Mouse (Mus musculus) ovary, postnatal 14 days (tissue): Measurements from ENCODE around the gene Odf4.

ENCODE experiments used
- DNase-seq: peaks from one replicate; pipeline ENCODE4 v3.0.0; 2022; ENCODE audit warnings: low spot score

The Odf4 gene

DNA sequence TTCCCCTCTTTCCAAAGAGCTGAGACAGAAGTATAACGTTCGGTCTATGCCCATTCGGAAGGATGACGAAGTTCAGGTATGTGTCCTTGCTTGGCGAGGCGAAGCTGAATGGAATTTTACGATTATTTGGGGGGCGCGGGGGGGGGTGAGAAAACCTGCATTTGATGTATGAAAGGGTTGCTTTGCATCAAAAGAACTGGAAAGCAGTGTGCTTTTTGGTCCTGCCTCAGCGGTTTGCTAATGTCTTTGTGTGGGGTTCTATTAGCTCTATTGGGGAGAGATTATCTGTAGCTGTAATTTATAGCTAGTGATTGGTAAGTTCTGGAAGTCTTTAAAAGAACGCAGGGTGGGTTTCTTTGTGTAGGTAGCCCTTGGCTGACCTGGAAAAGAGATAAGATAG, 24.5 kb downstream of the Odf4 start:
- DNase-seq, result no peak

DNA sequence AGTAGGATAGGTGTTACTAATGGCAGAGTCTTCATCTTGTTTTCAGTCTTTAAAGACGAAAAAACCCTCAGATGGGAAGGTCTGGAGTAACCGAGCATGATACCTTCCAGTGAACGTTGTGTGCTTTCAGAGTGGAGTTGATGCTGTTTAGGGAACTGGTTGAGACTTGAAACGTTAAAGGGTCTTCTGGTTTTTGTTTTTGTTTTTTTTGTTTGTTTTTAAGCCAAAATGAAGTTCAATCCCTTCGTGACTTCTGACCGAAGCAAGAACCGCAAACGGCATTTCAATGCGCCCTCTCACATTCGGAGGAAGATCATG, 24.9 kb downstream of the Odf4 start:
- DNase-seq, result no peak

DNA sequence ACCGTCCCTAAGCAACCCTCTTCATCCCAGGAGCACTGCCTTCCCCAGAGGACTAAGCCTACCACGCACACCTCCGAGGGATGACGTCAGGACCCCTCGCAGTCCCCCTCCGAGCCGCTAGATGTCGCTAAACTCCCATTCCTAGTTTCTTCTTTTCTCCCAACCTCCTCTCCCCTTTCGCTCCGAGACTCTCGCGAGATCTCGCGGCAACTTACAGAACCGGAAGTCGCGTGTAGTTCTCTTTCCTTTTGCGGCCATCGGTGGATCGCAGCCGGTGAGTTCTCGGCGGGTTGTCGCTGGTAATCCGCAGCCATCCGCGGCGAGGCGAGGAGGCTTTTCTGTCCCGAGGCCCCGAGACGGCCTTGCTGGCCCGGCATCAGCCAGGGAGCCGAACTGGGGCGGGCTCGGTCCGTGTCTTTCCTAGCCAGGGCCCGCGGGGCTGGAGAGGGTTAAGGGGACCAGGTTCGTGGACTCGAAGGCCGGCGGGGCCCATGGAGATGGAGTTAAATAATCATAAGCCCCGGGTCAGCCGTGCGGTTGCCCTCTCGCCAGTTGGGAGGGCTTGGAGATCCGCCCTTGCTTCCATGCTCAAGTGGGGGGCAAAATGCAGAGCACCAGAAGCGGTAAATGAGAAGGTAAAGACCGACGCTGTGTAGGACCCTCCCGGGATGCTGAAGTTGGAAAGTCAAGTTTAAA, 25.4 kb downstream of the Odf4 start, which contains the start of gene Rpl26:
Rpl26 (plus strand) TSS at position 233 of the 696 bp plus-strand sequence.
- peak; percentile 98 for DNase-seq

DNA sequence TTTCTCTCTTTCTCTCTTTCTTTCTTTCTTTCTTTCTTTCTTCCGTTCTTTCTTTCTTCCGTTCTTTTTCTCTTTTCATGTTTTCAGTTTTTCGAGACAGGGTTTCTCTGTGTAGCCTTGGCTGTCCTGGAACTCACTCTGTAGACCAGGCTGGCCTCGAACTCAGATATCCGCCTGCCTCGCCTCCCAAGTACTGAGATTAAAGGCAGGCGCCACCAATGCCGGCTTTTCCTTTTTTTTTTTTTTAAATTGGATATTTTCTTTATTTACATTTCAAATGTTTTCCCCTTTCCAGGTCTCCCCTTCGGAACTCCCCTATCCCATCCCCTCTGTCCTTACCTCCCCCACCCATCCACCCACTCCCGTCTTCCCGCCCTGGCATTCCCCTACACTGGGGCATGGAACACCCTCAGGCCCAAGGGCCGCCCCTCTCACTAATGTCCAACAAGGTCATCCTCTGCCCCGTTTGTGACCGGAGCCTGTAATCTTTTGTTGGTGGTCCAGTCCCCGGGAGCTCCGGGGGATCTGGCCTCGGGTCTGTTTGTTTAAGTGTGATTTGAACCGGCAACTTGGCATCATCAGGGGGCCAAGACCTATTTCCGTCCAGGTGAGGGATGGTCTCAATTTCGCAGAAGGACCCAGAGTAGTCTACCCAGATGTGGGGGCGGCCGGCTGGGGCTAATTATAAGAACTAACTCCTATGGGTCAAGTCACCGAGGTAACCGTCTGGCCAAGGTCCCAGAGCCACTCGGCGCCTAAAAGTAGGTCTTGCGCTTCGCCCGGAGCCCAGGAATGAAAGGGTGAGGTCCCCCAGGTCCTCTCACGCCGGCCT, 26.1 kb downstream of the Odf4 start:
- DNase-seq, result no peak

DNA sequence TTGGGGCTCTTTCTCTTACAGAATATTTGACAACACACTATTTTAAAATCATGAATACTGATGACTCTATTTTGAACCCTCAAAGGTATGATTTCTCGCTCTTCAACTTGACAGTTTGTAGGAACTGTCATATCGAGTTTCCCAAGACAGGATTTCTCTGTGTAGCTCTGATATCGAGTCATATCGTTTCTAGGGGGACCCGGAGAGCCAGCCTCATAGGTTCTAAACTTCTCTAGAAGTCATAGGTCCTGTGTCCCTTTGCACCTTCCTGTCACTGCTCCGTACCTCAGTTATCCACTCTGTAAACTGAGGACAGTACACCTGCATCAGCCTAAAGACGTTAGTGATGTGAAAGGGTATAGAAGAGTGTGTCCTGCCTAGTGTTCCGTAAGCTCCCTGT, 27.1 kb downstream of the Odf4 start:
- DNase-seq, result no peak

DNA sequence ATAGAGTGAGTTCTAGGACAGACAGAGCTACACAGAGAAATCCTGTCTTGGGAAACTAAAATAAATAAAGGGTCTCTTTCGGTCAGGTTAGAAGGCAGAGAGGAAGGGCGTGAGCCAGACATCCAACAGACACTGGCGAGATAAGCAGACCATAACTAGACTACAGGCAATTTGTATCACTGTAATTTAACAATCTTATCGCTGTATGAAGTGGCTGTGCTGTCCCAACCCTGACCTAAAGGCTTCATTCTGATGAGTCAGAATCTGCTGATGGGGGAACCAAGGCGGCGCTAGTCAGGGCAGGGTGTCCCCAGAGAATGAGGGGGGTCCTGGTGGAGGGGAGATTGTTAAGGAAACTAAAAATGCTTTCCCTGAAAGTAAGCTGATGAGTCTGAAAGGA, 28.1 kb downstream of the Odf4 start:
- DNase-seq, result no peak

DNA sequence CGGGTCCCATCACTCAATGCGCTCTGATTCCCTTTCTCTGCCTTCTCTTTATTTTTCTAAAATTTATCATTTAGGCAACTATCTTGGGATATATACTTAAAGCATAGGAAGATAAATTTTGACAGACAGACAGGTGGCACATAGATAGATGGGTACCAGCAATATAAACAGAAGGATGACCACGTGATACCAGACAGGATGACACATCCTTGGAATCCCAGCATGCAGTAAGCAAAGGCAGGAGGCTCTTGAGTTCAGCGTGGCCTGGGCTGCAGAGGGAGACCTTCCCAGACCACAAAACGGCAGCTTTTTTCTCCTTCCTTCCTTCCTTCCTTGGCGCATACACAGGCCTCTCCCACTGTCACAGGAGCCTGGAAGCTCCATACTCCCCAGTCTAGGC, 29.0 kb downstream of the Odf4 start:
- DNase-seq, result no peak

DNA sequence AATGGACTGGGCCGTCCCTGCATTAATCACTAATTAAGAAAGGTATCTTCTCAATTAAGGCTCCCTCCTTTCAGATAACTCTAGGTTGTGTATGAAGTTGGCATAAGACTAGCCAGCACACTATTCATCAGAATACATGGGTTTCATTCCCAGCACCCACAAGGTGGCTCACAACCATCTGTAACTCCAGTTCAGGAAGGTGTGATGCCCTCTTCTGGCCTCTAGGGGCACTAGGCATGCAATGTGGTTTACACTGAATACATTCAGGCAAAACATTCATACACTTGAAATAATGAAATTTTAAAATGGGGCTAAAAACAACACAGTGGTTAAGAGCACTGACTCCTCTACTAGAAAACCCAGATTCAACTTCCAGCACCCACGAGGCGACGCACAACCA, 29.8 kb downstream of the Odf4 start:
- DNase-seq, result no peak

DNA sequence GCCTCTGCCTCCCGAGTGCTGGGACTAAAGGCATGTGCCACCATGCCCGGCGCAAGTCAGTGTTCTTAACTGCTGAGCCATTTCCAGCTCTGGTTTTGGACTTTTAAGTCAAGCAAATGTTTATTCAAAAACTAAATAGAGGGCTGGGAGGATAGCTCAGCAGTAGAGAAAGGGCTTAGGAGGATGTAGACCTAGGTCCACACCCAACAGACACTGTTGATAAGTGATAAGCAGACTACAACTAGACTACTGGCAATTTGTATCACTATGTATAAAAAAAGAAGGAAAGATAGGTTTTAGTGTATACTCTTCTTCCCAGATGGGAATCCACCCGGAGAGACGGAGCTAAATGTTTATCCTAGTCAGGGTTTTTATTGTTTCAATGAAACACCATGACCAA, 30.6 kb downstream of the Odf4 start:
- DNase-seq, result no peak

DNA sequence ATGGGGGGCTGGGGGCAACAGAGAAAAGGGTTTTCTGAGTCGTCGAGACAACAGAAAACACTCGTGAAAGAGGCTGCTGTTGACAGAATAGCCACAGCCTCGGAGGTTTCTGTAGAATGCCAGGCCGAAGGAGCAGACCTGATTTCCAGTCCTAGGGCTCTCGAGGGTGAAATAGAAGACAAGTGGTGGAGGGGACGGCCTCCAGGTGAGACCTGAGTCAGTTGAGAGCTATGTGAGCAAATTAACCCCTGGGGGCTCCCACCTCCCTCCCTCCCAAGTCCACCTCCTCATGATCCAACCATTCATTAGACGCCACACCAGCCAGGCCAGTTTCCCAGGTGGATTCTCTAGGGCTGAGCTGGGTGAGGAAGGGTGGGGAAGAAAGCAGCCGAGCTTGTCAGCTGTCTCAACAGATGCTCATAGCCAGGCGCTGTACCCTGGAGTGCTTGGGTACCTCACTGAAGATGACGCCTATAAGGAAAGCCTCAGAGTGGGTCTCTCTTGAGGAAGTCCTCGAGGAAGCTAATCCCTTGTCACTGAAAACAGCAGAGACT, 32.9 kb downstream of the Odf4 start:
- DNase-seq, result no peak

DNA sequence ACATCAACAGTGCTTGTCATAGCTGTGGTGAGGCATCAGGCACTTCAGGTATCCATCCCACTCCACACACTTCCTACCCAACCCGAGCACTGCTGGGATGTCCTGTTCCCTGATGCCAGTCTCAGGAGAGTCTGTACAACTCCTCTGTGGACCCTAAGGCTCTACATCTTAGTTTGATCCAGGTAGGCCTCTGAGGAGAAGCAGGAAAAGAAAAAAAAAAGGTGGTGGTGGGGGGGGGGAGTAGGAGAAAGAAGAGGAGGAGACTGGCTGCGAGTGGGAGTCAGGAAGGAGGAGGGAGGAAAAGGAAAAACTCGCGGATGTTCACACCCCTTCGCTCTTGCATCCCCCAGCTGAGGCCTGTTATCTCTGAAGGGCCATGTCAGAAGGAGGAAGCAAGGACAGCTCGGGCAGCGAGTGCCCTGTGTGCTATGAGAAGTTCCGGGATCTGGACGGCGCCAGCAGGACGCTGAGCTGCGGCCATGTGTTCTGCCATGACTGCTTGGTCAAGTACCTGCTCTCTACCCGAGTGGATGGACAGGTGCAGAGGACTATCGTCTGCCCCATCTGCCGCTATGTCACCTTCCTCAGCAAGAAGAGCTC, 34.5 kb downstream of the Odf4 start:
- DNase-seq, result no peak

DNA sequence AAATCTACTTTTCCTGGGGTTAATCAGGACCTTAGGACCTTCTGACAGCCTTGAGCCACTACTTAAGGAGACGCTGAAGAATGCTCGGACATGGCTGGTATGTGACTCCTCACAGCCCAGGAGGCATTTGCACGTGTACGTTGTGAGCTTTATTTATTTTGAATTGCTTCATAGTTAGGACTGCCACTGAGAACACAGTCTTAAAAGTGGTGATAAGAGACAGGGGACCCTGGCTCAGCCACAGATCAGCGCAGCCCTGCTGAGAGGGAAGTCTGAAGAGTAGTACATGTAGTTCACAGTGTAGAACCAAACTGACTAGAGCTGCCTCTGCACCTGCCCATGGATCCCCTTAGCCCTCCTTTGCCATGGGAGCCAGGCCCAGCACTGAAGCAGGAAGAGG, 35.1 kb downstream of the Odf4 start:
- DNase-seq, result no peak

DNA sequence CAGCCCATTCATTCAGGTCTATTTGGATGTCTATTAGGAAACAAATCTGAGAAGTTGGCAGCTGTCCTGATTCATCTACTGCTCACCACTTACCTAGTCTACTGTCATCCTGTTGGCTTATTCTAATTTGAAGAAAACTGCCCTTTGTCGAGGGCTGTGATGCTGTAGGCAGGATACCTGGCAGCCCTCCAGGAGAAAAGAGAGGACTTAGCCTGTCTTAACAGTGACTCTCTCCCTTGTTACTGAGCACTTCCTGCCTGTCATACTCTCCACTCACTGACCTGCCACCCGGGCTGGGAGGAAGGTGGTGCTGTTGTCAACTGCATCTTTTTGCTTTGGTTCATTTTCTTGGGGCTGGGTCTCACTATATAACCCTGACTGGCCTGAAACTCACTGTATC, 36.3 kb downstream of the Odf4 start:
- no peak for DNase-seq

DNA sequence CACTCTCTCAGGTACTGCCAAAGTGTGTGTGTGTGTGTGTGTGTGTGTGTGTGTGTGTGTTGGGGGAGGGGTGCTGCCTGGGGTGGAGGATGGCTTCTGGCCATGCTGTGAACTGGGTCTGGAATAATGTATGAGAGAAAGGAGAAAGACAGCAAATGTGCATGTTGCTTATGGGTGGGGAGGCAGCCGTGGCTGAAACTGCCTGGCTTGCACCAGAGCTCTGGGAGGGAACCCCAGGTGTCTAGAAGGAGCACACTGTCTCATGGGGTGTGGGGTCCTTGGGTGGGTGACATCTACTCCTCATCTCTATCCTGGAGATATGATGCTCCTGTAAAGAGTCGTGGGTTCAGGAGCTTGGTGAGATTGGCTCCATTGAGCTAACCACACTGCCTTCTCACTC, 38.2 kb downstream of the Odf4 start:
- no peak for DNase-seq

DNA sequence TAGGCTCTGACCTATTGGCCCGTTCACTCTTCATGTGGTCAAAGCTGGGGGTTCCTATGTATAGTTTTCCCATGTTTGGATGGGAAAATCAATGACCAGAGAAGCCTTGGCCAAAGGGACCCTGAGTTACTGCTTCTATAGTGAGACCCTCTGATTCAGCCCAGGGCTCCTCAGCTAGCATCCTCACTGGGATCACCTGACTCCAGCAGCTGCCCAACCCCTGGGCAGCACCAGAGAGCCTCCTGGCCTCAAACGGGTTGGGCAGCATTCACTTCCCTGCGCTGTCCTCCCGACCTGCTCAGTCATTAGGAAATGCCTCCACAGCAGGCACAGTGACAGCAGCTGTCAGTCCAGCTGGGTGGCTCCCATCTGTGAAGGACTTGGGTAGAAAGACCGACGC, 38.6 kb downstream of the Odf4 start, which contains the start of gene Rnf222:
Rnf222 (plus strand) TSS at position 301 of the 400 bp plus-strand sequence.
- DNase-seq, result no peak

DNA sequence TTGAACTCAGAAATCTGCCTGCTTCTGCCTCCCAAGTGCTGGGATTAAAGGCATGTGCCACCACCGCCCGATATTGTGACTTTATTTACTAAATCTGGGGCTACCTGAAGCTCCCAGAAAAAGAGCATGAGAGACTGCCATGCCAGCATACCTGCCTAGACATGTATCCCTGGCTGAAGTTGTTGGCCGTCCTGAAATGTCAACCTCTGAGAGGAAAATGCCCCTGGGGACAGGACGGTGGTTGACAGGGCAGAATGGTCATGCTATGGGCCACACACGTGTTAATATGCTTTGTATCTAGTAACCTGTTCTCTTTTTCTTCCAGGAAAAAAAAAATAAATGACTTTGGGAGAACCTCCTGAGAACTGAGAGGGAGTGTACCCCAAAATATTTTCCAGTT, 40.8 kb downstream of the Odf4 start:
- DNase-seq, result no peak

DNA sequence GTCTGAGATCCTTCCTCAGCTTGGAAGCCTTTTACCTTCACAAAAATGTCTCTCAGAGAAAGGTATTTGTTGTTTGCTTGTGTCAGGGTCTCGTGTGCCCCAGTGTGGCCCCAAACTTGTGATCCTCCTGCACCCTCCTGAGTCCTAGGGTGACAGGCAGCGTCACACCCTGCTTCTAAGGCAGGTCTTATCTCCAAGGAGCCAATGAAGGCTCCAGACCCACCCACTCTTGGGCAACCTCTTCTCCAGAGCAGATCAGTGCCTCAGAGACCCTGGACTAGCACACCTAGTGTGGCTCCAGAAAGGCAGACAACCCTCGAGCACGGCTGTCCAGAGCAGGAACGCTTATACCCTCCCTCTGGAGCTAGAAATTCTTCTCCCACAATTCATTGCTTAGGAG, 42.5 kb downstream of the Odf4 start:
- no peak for DNase-seq

DNA sequence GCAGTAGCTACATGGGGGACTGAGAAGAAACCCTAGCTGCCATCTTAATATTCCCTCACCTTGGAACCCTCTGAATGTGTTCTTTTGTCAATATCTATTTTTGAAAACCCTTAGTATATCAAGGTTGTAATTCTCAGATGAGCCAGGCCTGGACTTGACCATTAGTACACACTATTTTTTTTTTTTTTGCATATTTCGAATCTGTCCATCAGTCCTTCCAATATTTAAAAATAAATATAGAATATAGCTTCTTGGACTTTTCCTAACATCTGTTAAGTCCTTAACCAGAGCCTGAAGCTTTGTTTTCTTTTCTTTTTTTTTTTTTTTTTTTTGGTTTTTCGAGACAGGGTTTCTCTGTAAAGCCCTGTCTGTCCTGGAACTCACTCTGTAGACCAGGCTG, 43.0 kb downstream of the Odf4 start:
- no peak for DNase-seq

DNA sequence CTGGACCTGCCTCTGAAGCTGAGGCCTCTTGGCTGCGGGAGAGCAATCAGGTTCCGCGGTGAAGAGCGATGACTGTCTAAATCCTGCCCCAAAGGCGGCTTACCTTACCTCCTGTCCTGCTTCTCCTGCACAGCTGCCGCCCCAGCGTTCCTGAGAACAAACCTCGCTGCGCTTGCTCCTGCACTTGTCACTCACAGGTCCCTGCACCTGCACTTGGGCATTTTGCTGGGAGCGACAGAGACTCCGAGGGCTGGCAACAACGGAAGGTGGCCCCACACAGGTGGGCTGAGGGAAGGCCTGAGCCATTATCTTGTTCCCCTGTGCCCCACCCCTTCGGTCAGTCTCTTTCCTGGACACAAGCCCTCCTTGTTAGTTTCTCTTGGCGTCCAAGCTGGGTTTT, 44.8 kb downstream of the Odf4 start:
- no peak for DNase-seq

DNA sequence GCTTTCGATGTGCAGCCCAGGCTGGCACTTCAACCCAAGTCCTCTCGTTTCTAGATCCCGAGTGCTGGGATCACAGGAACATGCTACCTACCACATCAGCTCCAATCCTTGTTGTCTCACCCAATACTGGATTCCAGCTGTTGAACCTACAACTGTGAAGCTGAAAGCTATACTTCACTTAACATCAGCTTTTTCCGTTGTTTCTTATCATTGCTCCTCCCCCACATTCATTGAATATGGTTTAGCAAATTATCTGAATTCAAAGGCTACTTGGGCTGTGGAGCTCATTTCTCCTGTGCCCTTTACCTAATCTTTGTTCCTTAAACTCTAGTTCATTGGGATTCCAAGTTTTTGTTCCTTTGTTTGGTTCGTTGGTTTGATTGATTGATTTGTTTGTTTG, 48.1 kb downstream of the Odf4 start:
- DNase-seq, result no peak

DNA sequence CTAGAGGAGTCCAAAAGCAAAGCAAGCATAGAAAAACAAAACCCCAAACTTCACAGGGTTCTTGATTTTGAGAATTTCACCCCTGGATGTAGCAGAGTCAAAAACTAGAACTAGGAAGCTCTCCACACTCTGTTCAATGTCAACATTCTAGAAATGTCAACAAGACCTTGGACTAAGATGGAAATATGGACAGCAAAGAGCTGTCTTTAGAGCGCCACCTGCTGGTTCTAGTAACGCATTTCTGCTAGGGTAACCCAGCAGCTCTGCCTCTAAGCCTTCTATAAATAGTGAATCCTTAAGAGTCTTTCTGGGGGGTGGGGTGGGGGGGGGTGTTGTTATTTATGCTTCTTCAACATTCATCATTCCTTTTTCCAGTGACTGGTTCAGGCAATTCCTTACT, 52.0 kb downstream of the Odf4 start:
- peak; percentile 55 for DNase-seq
